Mouse (Mus musculus) heart, embryonic 12.5 days (tissue): ENCODE data around the gene Rnf220. TPM values are rescaled to one million over a fixed set of nuclear protein-coding genes. Genes with fewer than 3 reads are reported as not detected.
A peak's percentile ranks its signal among the peaks of the same experiment; 100 is the strongest.

Experiments
- ATAC-seq: fragments of 200-750 bp; cut with Nextera tagmentation; 2 replicates; pipeline ENCODE4 v1.8.0; 2017; ENCODE audit warnings: moderate TSS enrichment, moderate library complexity; ENCODE audit not compliant: insufficient number of reproducible peaks, low FRiP score
- H3K27ac ChIP-seq: fragments of 300-500 bp; sonication (generic); 2 replicates; pipeline ENCODE4 v1.5.1; 2016; ENCODE audit warnings: mild to moderate bottlenecking, moderate library complexity; ENCODE audit not compliant: poor library complexity, severe bottlenecking
- H3K27me3 ChIP-seq: fragments of 300-500 bp; sonication (generic); replicated peaks from 2 replicates; pipeline ENCODE4 v1.6.1; 2016; ENCODE audit warnings: mild to moderate bottlenecking, moderate library complexity
- H3K36me3 ChIP-seq: fragments of 300-500 bp; sonication (generic); 2 replicates; pipeline ENCODE4 v1.6.1; 2016; ENCODE audit warnings: mild to moderate bottlenecking, moderate library complexity
- H3K4me1 ChIP-seq: fragments of 300-500 bp; sonication (generic); replicated peaks from 2 replicates; pipeline ENCODE4 v1.6.1; 2016; ENCODE audit warnings: mild to moderate bottlenecking
- H3K4me2 ChIP-seq: fragments of 300-500 bp; sonication (generic); 2 replicates; pipeline ENCODE4 v1.6.1; 2016; ENCODE audit warnings: mild to moderate bottlenecking, moderate library complexity
- H3K4me3 ChIP-seq: fragments of 300-500 bp; sonication (generic); 2 replicates; pipeline ENCODE4 v1.5.1; 2016; ENCODE audit warnings: mild to moderate bottlenecking
- H3K9ac ChIP-seq: fragments of 300-500 bp; sonication (generic); 2 replicates; pipeline ENCODE4 v1.6.1; 2016; ENCODE audit warnings: mild to moderate bottlenecking, moderate library complexity
- H3K9me3 ChIP-seq: fragments of 300-500 bp; sonication (generic); replicated peaks from 2 replicates; pipeline ENCODE4 v1.6.1; 2016; ENCODE audit warnings: mild to moderate bottlenecking, moderate library complexity
- WGBS: fragments of 180-500 bp; shearing (Covaris S2); methylation state at CpG from one replicate; pipeline ENCODE4 v1.1.7; 2016; 5-methylcytosine and 5-hydroxymethylcytosine counted together
- polyA plus RNA-seq: library from polyadenylated mRNA; unstranded; fragments of >200 nt; fragmentation: Nextera tagmentation; extraction: Ambion mirVana; gene quantifications from 2 replicates; pipeline ENCODE4 v1.2.1, GENCODE M21; 2016

The Rnf220 gene
- polyA plus RNA-seq, 1 experiment from 2014 or later: 55.8 TPM

DNA sequence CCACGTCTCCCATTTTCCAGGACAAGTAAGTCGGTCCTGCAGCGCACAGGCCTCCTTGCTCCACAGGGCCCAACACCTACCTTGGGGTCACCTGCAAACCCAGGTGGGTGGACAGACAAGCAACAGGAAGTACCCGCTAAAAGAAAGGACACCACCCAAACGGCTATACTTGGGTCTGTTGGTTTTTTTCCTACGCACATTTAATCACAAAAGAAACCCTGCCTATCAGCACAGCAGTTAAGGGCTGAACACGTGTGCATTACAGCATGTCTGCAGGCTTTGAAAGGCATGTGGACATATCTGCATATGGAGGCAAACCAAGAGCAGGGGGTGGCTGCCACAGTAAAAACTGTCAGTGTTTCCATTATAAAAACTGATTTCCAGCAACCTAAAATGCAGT is 10.7 kb downstream of the Rnf220 start:
- no peak overlapping the region for H3K9ac ChIP-seq
- no peaks in the 10 kb centered on the region for H3K36me3 ChIP-seq
- peaks cover 21% of the 10 kb centered on the region for H3K4me1 ChIP-seq
- peaks cover 42% of the 10 kb centered on the region for H3K27me3 ChIP-seq
- ATAC-seq: no peak
- H3K27ac ChIP-seq: no peak overlapping the region
- H3K4me3 ChIP-seq: no peak overlapping the region
- H3K9me3 ChIP-seq: no peaks in the 10 kb centered on the region
- H3K4me2 ChIP-seq: no peak overlapping the region
- 69% methylated on average over 7 of the region's 7 CpGs for WGBS

- ATAC-seq: peak; percentile 49; the same call in 1 of the 2 replicates
- H3K4me1 ChIP-seq: peaks cover 21% of the 10 kb centered on the region
- peak overlapping the region; percentile 100 for H3K4me2 ChIP-seq
- H3K4me3 ChIP-seq: peak overlapping the region; percentile 61
- H3K27ac ChIP-seq: peak overlapping the region; percentile 35; the same call in 1 of the 2 replicates
- no peaks in the 10 kb centered on the region for H3K9me3 ChIP-seq
- WGBS: 17% methylated on average over 13 of the region's 13 CpGs
- H3K36me3 ChIP-seq: no peaks in the 10 kb centered on the region
- peaks cover 38% of the 10 kb centered on the region for H3K27me3 ChIP-seq
- peak overlapping the region; percentile 74 for H3K9ac ChIP-seq
These were observed 11.6 kb downstream of the Rnf220 start for GRCm38 (mm10) chr4:117485045-117485780.

DNA sequence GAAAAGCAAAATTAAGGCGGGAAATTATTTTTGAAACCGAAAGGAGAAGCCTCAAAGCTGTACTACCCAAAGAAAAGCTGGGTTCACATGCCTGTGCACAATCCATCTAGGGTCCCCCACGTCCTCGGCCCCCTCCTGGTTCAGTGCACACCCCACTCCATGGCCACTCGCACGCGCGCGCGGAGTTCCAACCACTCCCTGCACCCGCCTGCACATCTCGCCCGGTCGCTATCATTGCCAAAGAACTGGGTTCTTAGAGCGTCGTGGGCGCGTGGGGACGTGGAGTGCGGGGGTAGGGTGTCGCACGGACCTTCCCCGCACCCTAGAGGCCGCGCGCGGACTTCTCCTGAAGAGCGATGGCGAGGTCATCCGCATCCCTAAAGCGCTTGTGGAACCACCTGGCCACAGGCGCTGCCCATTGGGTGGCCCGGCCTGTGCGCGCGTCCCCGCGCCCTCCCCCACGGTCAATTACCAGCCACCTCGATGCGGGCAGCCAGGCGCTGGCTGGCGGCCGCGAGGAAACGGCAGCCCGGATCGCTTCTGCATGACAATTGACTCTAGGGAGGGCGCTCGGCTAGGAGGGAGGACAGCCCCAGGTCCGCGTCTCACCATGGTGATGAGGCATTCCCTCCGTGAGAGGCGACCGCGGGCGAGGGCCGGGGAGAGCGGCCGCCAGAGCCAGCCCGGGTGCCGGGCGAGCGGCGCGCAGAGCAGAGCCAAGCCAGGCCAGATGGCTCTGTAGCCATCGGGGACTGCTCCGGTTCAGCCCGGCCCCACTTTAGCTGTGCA is 12.4 kb downstream of the Rnf220 start:
- H3K27me3 ChIP-seq: peaks cover 31% of the 10 kb centered on the region
- H3K9me3 ChIP-seq: no peaks in the 10 kb centered on the region
- peak; percentile 66 for ATAC-seq
- peak overlapping the region; percentile 100 for H3K4me2 ChIP-seq
- under 1% methylated on average over 69 of the region's 69 CpGs for WGBS
- H3K4me3 ChIP-seq: peak overlapping the region; percentile 61
- H3K27ac ChIP-seq: peak overlapping the region; percentile 35; the same call in 1 of the 2 replicates
- peak overlapping the region; percentile 74 for H3K9ac ChIP-seq
- peaks cover 26% of the 10 kb centered on the region for H3K4me1 ChIP-seq
- no peaks in the 10 kb centered on the region for H3K36me3 ChIP-seq

GRCm38 (mm10) chr4:117483931-117484255 is 13.0 kb downstream of the Rnf220 start:
- H3K4me3 ChIP-seq: peak overlapping the region; percentile 61
- ATAC-seq: no peak
- no peak overlapping the region for H3K27ac ChIP-seq
- H3K4me1 ChIP-seq: peaks cover 26% of the 10 kb centered on the region
- 1% methylated on average over 15 of the region's 15 CpGs for WGBS
- H3K9me3 ChIP-seq: no peaks in the 10 kb centered on the region
- no peaks in the 10 kb centered on the region for H3K36me3 ChIP-seq
- peaks cover 26% of the 10 kb centered on the region for H3K27me3 ChIP-seq
- H3K9ac ChIP-seq: peak overlapping the region; percentile 74
- peak overlapping the region; percentile 100 for H3K4me2 ChIP-seq

- H3K4me1 ChIP-seq: peaks cover 39% of the 10 kb centered on the region
These were observed 14.7 kb downstream of the Rnf220 start for GRCm38 (mm10) chr4:117482103-117482502.

DNA sequence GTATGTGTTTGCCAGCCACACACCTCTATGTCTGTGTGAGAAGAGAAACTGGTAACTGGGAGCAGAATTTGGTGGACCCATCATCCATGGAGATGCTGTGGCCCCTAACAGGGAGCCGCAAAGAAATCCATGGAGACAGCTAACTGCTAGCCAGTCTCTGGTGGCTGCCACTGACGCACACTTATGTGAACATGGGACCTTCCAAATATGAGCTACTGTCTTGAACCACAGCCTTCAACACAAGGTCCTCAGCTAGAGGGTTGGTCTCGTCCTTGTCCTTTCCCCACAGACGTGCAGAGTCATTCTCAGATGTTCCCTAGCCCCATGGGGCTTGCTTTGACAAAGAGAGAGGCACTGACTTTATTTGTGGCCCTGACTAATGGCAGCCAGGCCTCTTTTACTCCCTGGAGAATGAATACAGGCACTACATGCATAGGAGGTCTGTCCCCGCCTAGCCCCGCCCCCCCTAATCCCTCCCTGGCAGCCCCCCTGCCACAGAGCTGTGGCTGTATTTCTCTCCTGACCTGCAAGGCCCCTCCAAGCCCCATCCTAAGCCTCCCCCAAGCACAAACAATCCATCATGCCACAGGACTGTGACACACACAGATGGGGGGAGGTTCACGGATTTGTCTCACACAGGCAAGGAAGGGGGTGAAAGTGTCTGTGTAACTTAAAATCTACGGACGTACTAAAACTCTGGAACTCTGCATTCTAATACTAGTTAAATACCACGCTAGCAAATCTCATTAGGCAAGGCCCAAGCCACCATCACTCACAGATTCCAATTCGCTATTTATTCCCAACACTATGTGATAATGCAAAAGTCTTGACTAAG is 16.0 kb downstream of the Rnf220 start:
- Histone ChIP-seq H3K9ac (no peak overlapping the region), H3K9me3 (no peaks in the 10 kb centered on the region), H3K27me3 (peaks cover 4% of the 10 kb centered on the region), H3K4me2 (no peak overlapping the region), H3K4me1 (peaks cover 36% of the 10 kb centered on the region), H3K27ac (no peak overlapping the region), H3K36me3 (no peaks in the 10 kb centered on the region), H3K4me3 (no peak overlapping the region)
- WGBS: 57% methylated on average over 11 of the region's 11 CpGs
- no peak for ATAC-seq

More at GRCm38 (mm10) chr4:117482103-117482502, 14.7 kb downstream of the Rnf220 start:
- no peak for ATAC-seq
- Histone ChIP-seq H3K9me3 (no peaks in the 10 kb centered on the region), H3K36me3 (no peaks in the 10 kb centered on the region), H3K27me3 (peaks cover 10% of the 10 kb centered on the region), H3K9ac (no peak overlapping the region), H3K4me2 (no peak overlapping the region), H3K27ac (no peak overlapping the region), H3K4me3 (no peak overlapping the region)
- WGBS: 65% methylated on average over 5 of the region's 5 CpGs

DNA sequence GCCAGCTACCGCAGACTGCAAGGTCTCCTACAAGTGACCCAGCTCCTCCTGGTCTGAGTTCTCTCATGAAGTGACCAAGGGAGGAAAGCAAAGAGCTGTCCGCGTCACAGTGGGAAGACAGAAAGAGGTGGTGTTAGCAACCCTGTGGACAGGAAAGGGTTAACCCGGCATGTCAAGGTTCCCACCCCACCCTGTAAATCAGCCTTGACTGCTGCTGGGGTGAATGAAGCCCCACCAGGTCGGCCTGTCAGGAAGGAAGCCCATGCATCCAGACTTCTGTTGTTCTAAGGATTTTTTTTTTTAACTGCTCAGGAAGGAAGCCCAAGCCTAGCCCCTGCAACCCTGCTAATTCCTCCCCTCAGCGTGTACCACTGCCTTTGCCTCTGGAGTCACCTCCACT is 16.9 kb downstream of the Rnf220 start:
- peaks cover 28% of the 10 kb centered on the region for H3K4me1 ChIP-seq
- no peak overlapping the region for H3K4me3 ChIP-seq
- no peak overlapping the region for H3K9ac ChIP-seq
- H3K27me3 ChIP-seq: 0 out of 2 replicates have a peak, but pooled peaks cover 6% of the 10 kb centered on the region
- WGBS: 38% methylated on average over 6 of the region's 6 CpGs
- H3K27ac ChIP-seq: no peak overlapping the region
- no peaks in the 10 kb centered on the region for H3K9me3 ChIP-seq
- no peak overlapping the region for H3K4me2 ChIP-seq
- ATAC-seq: no peak
- H3K36me3 ChIP-seq: no peaks in the 10 kb centered on the region

GRCm38 (mm10) chr4:117478101-117478673 is 18.7 kb downstream of the Rnf220 start:
- Histone ChIP-seq H3K4me3 (no peak overlapping the region), H3K27me3 (0 out of 2 replicates have a peak, but pooled peaks cover 6% of the 10 kb centered on the region), H3K36me3 (no peaks in the 10 kb centered on the region), H3K9ac (no peak overlapping the region), H3K4me2 (no peak overlapping the region), H3K9me3 (no peaks in the 10 kb centered on the region), H3K4me1 (peaks cover 25% of the 10 kb centered on the region), H3K27ac (no peak overlapping the region)
- no peak for ATAC-seq
- 44% methylated on average over 15 of the region's 15 CpGs for WGBS

DNA sequence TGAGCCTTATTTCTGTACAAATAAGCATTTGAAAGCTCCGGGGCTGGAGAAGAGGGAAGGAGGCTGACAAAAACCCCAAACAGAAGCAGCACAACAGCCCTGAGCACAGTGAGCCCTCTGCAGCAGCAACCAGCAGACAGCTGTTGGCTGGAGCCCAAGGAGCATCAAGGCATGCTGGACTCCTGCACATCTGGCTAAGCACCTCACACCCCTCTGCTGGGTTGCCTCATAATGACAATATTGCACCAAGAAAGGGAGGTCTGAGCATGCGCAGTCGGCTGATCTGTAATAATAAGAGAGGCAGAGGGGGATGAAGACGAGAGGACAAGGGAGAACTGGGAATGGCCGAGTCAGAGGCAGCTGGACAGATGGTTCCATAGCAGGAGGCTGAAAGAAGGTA is 19.5 kb downstream of the Rnf220 start:
- Histone ChIP-seq H3K4me1 (peaks cover 25% of the 10 kb centered on the region), H3K27me3 (0 out of 2 replicates have a peak, but pooled peaks cover 6% of the 10 kb centered on the region), H3K4me3 (no peak overlapping the region), H3K4me2 (no peak overlapping the region), H3K36me3 (no peaks in the 10 kb centered on the region), H3K9ac (no peak overlapping the region), H3K27ac (no peak overlapping the region), H3K9me3 (no peaks in the 10 kb centered on the region)
- ATAC-seq: no peak
- 76% methylated on average over 5 of the region's 5 CpGs for WGBS

GRCm38 (mm10) chr4:117476777-117477176 is 20.1 kb downstream of the Rnf220 start:
- Histone ChIP-seq H3K27ac (no peak overlapping the region), H3K4me1 (peaks cover 25% of the 10 kb centered on the region), H3K9me3 (no peaks in the 10 kb centered on the region), H3K4me2 (no peak overlapping the region), H3K9ac (no peak overlapping the region), H3K36me3 (no peaks in the 10 kb centered on the region), H3K27me3 (0 out of 2 replicates have a peak, but pooled peaks cover 6% of the 10 kb centered on the region), H3K4me3 (no peak overlapping the region)
- no peak for ATAC-seq
- 54% methylated on average over 4 of the region's 4 CpGs for WGBS
